Mouse (Mus musculus): ENCODE data around the gene Bms1. TPM values are rescaled to one million over a fixed set of nuclear protein-coding genes. Genes with fewer than 3 reads are reported as not detected.

Gene Bms1
- polyA plus RNA-seq, 1 experiment from 2014 or later, result 40.7 TPM

GRCm38 (mm10) chr6:118380630-118381029 lies 38.6 kb downstream of the Bms1 start:
- Histone ChIP-seq H3K27me3 (ENCODE audit: insufficient read depth, poor library complexity, severe bottlenecking) (peaks cover 31% of the 10 kb centered on the region), H3K36me3 (peaks cover 30% of the 10 kb centered on the region), H3K27ac (no peak overlapping the region), H3K4me3 (no peak overlapping the region), H3K4me1 (peaks cover 10% of the 10 kb centered on the region), H3K9me3 (no peaks in the 10 kb centered on the region)
- DNase-seq (ENCODE audit: low spot score), result no peak
- WGBS, result 51% methylated on average over 3 of the region's 3 CpGs

GRCm38 (mm10) chr6:118379451-118380167 lies 39.7 kb downstream of the Bms1 start:
- DNase-seq (ENCODE audit: low spot score), result peak; percentile 85
- H3K36me3 ChIP-seq, result peaks cover 24% of the 10 kb centered on the region
- peaks cover 10% of the 10 kb centered on the region for H3K4me1 ChIP-seq
- H3K27me3 ChIP-seq (ENCODE audit: insufficient read depth, poor library complexity, severe bottlenecking), result peaks cover 42% of the 10 kb centered on the region
- WGBS, result 30% methylated on average over 20 of the region's 20 CpGs
- no peak overlapping the region for H3K27ac ChIP-seq
- no peak overlapping the region for H3K4me3 ChIP-seq
- H3K9me3 ChIP-seq, result no peaks in the 10 kb centered on the region

- 36% methylated on average over 10 of the region's 10 CpGs for WGBS
- Histone ChIP-seq H3K36me3 (peaks cover 6% of the 10 kb centered on the region), H3K9me3 (no peaks in the 10 kb centered on the region), H3K27ac (no peak overlapping the region), H3K4me3 (no peak overlapping the region), H3K4me1 (peaks cover 10% of the 10 kb centered on the region), H3K27me3 (ENCODE audit: insufficient read depth, poor library complexity, severe bottlenecking) (peaks cover 51% of the 10 kb centered on the region)
- DNase-seq (ENCODE audit: low spot score), result no peak
Measured at GRCm38 (mm10) chr6:118377611-118378010, 41.7 kb downstream of the Bms1 start.

GRCm38 (mm10) chr6:118376023-118376422 lies 43.3 kb downstream of the Bms1 start:
- WGBS, result 24% methylated on average over 10 of the region's 10 CpGs
- DNase-seq (ENCODE audit: low spot score), result no peak
- Histone ChIP-seq H3K36me3 (no peaks in the 10 kb centered on the region), H3K9me3 (no peaks in the 10 kb centered on the region), H3K27me3 (ENCODE audit: insufficient read depth, poor library complexity, severe bottlenecking) (peaks cover 51% of the 10 kb centered on the region), H3K4me3 (no peak overlapping the region), H3K4me1 (peaks cover 10% of the 10 kb centered on the region), H3K27ac (no peak overlapping the region)

GRCm38 (mm10) chr6:118375457-118375856 lies 43.8 kb downstream of the Bms1 start:
- Histone ChIP-seq H3K9me3 (no peaks in the 10 kb centered on the region), H3K4me1 (peaks cover 10% of the 10 kb centered on the region), H3K4me3 (no peak overlapping the region), H3K36me3 (no peaks in the 10 kb centered on the region), H3K27me3 (ENCODE audit: insufficient read depth, poor library complexity, severe bottlenecking) (peaks cover 51% of the 10 kb centered on the region), H3K27ac (no peak overlapping the region)
- no peak for DNase-seq (ENCODE audit: low spot score)
- WGBS, result 45% methylated on average over 3 of the region's 3 CpGs

GRCm38 (mm10) chr6:118375026-118375425 lies 44.2 kb downstream of the Bms1 start:
- WGBS, result 75% methylated on average over 3 of the region's 3 CpGs
- peaks cover 51% of the 10 kb centered on the region for H3K27me3 ChIP-seq (ENCODE audit: insufficient read depth, poor library complexity, severe bottlenecking)
- no peak overlapping the region for H3K27ac ChIP-seq
- no peak for DNase-seq (ENCODE audit: low spot score)
- H3K4me3 ChIP-seq, result no peak overlapping the region
- no peaks in the 10 kb centered on the region for H3K9me3 ChIP-seq
- H3K36me3 ChIP-seq, result no peaks in the 10 kb centered on the region
- H3K4me1 ChIP-seq, result peaks cover 10% of the 10 kb centered on the region

- H3K27me3 ChIP-seq (ENCODE audit: insufficient read depth, poor library complexity, severe bottlenecking), result peaks cover 45% of the 10 kb centered on the region
Measured at GRCm38 (mm10) chr6:118373294-118373693, 46.0 kb downstream of the Bms1 start.

GRCm38 (mm10) chr6:118372794-118373193 lies 46.5 kb downstream of the Bms1 start:
- no peaks in the 10 kb centered on the region for H3K36me3 ChIP-seq
- WGBS, result 72% methylated on average over 5 of the region's 5 CpGs
- H3K9me3 ChIP-seq, result no peaks in the 10 kb centered on the region
- H3K27me3 ChIP-seq (ENCODE audit: insufficient read depth, poor library complexity, severe bottlenecking), result peaks cover 44% of the 10 kb centered on the region
- DNase-seq (ENCODE audit: low spot score), result no peak
- peaks cover 6% of the 10 kb centered on the region for H3K4me1 ChIP-seq
- no peak overlapping the region for H3K27ac ChIP-seq
- no peak overlapping the region for H3K4me3 ChIP-seq

More at GRCm38 (mm10) chr6:118373294-118373693, 46.0 kb downstream of the Bms1 start:
- no peak overlapping the region for H3K4me3 ChIP-seq
- no peaks in the 10 kb centered on the region for H3K9me3 ChIP-seq
- DNase-seq (ENCODE audit: low spot score), result no peak
- 39% methylated on average over 5 of the region's 5 CpGs for WGBS
- peaks cover 6% of the 10 kb centered on the region for H3K4me1 ChIP-seq
- no peaks in the 10 kb centered on the region for H3K36me3 ChIP-seq
- H3K27ac ChIP-seq, result no peak overlapping the region

GRCm38 (mm10) chr6:118367502-118367901 lies 51.8 kb downstream of the Bms1 start:
- Histone ChIP-seq H3K27me3 (ENCODE audit: insufficient read depth, poor library complexity, severe bottlenecking) (0 out of 2 replicates have a peak, but pooled peaks cover 6% of the 10 kb centered on the region), H3K9me3 (no peaks in the 10 kb centered on the region), H3K27ac (no peak overlapping the region), H3K4me1 (no peaks in the 10 kb centered on the region), H3K4me3 (no peak overlapping the region), H3K36me3 (no peaks in the 10 kb centered on the region)
- DNase-seq (ENCODE audit: low spot score), result no peak
- 76% methylated on average over 7 of the region's 7 CpGs for WGBS

GRCm38 (mm10) chr6:118366196-118366595 lies 53.1 kb downstream of the Bms1 start:
- 70% methylated on average over 3 of the region's 3 CpGs for WGBS
- 0 out of 2 replicates have a peak, but pooled peaks cover 6% of the 10 kb centered on the region for H3K27me3 ChIP-seq (ENCODE audit: insufficient read depth, poor library complexity, severe bottlenecking)

GRCm38 (mm10) chr6:118365781-118366180 lies 53.5 kb downstream of the Bms1 start:
- Histone ChIP-seq H3K4me1 (no peaks in the 10 kb centered on the region), H3K4me3 (no peak overlapping the region), H3K27ac (no peak overlapping the region), H3K27me3 (ENCODE audit: insufficient read depth, poor library complexity, severe bottlenecking) (0 out of 2 replicates have a peak, but pooled peaks cover 6% of the 10 kb centered on the region), H3K36me3 (no peaks in the 10 kb centered on the region), H3K9me3 (peaks cover 8% of the 10 kb centered on the region)
- no peak for DNase-seq (ENCODE audit: low spot score)

More at GRCm38 (mm10) chr6:118366196-118366595, 53.1 kb downstream of the Bms1 start:
- peaks cover 6% of the 10 kb centered on the region for H3K9me3 ChIP-seq
- DNase-seq (ENCODE audit: low spot score), result no peak
- H3K27ac ChIP-seq, result no peak overlapping the region
- H3K4me3 ChIP-seq, result no peak overlapping the region
- H3K4me1 ChIP-seq, result no peaks in the 10 kb centered on the region
- H3K36me3 ChIP-seq, result no peaks in the 10 kb centered on the region

GRCm38 (mm10) chr6:118350342-118350741 lies 68.9 kb downstream of the Bms1 start:
- H3K36me3 ChIP-seq, result no peaks in the 10 kb centered on the region
- WGBS, result 73% methylated on average over 12 of the region's 12 CpGs

GRCm38 (mm10) chr6:118348186-118348585 lies 71.1 kb downstream of the Bms1 start:
- 70% methylated on average over 3 of the region's 3 CpGs for WGBS
- no peaks in the 10 kb centered on the region for H3K36me3 ChIP-seq
- no peaks in the 10 kb centered on the region for H3K27me3 ChIP-seq (ENCODE audit: insufficient read depth, poor library complexity, severe bottlenecking)
- H3K4me3 ChIP-seq, result no peak overlapping the region
- DNase-seq (ENCODE audit: low spot score), result peak; percentile 58
- no peaks in the 10 kb centered on the region for H3K4me1 ChIP-seq
- no peaks in the 10 kb centered on the region for H3K9me3 ChIP-seq
- no peak overlapping the region for H3K27ac ChIP-seq

More at GRCm38 (mm10) chr6:118350342-118350741, 68.9 kb downstream of the Bms1 start:
- DNase-seq (ENCODE audit: low spot score), result peak; percentile 50
- Histone ChIP-seq H3K4me3 (no peak overlapping the region), H3K4me1 (no peaks in the 10 kb centered on the region), H3K9me3 (no peaks in the 10 kb centered on the region), H3K27ac (no peak overlapping the region), H3K27me3 (ENCODE audit: insufficient read depth, poor library complexity, severe bottlenecking) (no peaks in the 10 kb centered on the region)

All from heart, embryonic 10.5 days (tissue).